Mouse (Mus musculus): Measurements from ENCODE around the gene Lman2l.

The Lman2l gene

GRCm38 (mm10) chr1:36444471-36445464 is at the start of gene Lman2l:
TSS of gene Lman2l (minus strand) at chr1:36445271.
- peak; percentile 97 for DNase-seq

GRCm38 (mm10) chr1:36493299-36493698 is 48.2 kb upstream of the Lman2l start:
- DNase-seq: no peak

- peak; percentile 96 for DNase-seq
Measured at GRCm38 (mm10) chr1:36492416-36493139, 47.5 kb upstream of the Lman2l start.

GRCm38 (mm10) chr1:36489661-36490060 is 44.6 kb upstream of the Lman2l start:
- no peak for DNase-seq

- DNase-seq: no peak
Measured at GRCm38 (mm10) chr1:36487111-36487510, 42.0 kb upstream of the Lman2l start.

GRCm38 (mm10) chr1:36485080-36485479 is 40.0 kb upstream of the Lman2l start:
- DNase-seq: no peak

- no peak for DNase-seq
Measured at GRCm38 (mm10) chr1:36483825-36484224, 38.8 kb upstream of the Lman2l start.

- DNase-seq: peak; percentile 65
Measured at GRCm38 (mm10) chr1:36479903-36480899, 35.1 kb upstream of the Lman2l start.

GRCm38 (mm10) chr1:36478343-36478795 is 33.3 kb upstream of the Lman2l start:
- DNase-seq: peak; percentile 69

- peak; percentile 23 for DNase-seq
Measured at GRCm38 (mm10) chr1:36476426-36476825, 31.4 kb upstream of the Lman2l start.

- no peak for DNase-seq
Measured at GRCm38 (mm10) chr1:36475480-36476110, 30.5 kb upstream of the Lman2l start.

- DNase-seq: peak; percentile 57
Measured at GRCm38 (mm10) chr1:36474646-36475045, 29.6 kb upstream of the Lman2l start.

GRCm38 (mm10) chr1:36473211-36473780 is 28.2 kb upstream of the Lman2l start:
- peak; percentile 62 for DNase-seq

GRCm38 (mm10) chr1:36472106-36472440 is 27.0 kb upstream of the Lman2l start:
- DNase-seq: no peak

GRCm38 (mm10) chr1:36471181-36472105 is 26.4 kb upstream of the Lman2l start, which contains the start of gene Cnnm4:
TSS of gene Cnnm4 (plus strand) at chr1:36471620.
- peak; percentile 88 for DNase-seq

GRCm38 (mm10) chr1:36469811-36470444 is 24.9 kb upstream of the Lman2l start:
- DNase-seq: peak; percentile 50

- DNase-seq: no peak
Measured at GRCm38 (mm10) chr1:36467446-36467845, 22.4 kb upstream of the Lman2l start.

GRCm38 (mm10) chr1:36465641-36466160 is 20.6 kb upstream of the Lman2l start:
- no peak for DNase-seq

GRCm38 (mm10) chr1:36461829-36462228 is 16.8 kb upstream of the Lman2l start:
- no peak for DNase-seq

- no peak for DNase-seq
Measured at GRCm38 (mm10) chr1:36458169-36458568, 13.1 kb upstream of the Lman2l start.

All from cerebellum, adult 9-11 months (tissue).